Mouse (Mus musculus): ENCODE data around the gene Mst1r.

DNA sequence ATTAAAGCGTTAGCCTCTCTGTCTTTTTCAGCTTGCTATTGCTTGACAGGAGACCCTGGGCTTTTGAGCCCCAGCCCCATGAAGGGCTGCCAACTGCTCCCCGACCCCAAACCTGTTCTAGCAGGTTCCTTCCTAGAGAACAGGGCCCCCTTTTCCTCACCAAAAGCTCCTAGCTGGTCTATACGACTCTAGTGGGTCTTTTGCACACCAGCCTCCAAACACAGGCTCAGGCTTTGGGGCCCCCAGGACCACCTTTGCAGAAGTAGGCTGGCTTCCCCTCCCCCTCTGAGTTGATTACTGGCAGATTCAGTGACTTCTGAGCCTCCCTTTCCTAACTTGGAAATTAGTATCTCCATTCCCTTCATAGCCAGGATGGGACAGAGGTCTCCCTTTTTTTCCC lies 30.2 kb downstream of the Mst1r start:
- TF ChIP-seq CTCF (IDR thresholded peaks at IDR 0.05; ENCODE audit: low read depth) (no peak), EP300 (IDR thresholded peaks at IDR 0.05; ENCODE audit: low read depth) (no peak)
